Mouse (Mus musculus): Measurements from ENCODE around the gene Plau. TPM values are rescaled to one million over a fixed set of nuclear protein-coding genes. Genes with fewer than 3 reads are reported as not detected.

The Plau gene
- polyA plus RNA-seq, 1 experiment from 2014 or later = 0.65 TPM

GRCm38 (mm10) chr14:20886266-20886665, 49.8 kb downstream of the Plau start:
- 29% methylated on average over 4 of the region's 4 CpGs for WGBS
- Histone ChIP-seq H3K36me3 (ENCODE audit: control insufficient read depth, insufficient read depth, low read length) (no peaks in the 10 kb centered on the region), H3K9me3 (ENCODE audit: control insufficient read depth, low read length) (no peaks in the 10 kb centered on the region), H3K4me1 (replicated peaks; ENCODE audit: control insufficient read depth, insufficient read depth, low read length) (no peaks in the 10 kb centered on the region), H3K4me3 (ENCODE audit: low read depth, low read length) (no peak overlapping the region), H3K27me3 (ENCODE audit: control insufficient read depth, insufficient read depth, low read length) (no peaks in the 10 kb centered on the region), H3K9ac (ENCODE audit: low read depth, low read length) (no peak overlapping the region), H3K4me2 (replicated peaks; ENCODE audit: low read depth, low read length) (no peak overlapping the region), H3K27ac (ENCODE audit: low read depth, low read length) (no peak overlapping the region)
- peak; percentile 44 for DNase-seq (ENCODE audit: low spot score)
- ATAC-seq (ENCODE audit: low FRiP score) = no peak

GRCm38 (mm10) chr14:20887541-20888085, 51.2 kb downstream of the Plau start:
- H3K9me3 ChIP-seq (ENCODE audit: control insufficient read depth, low read length) = no peaks in the 10 kb centered on the region
- H3K36me3 ChIP-seq (ENCODE audit: control insufficient read depth, insufficient read depth, low read length) = no peaks in the 10 kb centered on the region
- H3K27me3 ChIP-seq (ENCODE audit: control insufficient read depth, insufficient read depth, low read length) = no peaks in the 10 kb centered on the region
- H3K9ac ChIP-seq (ENCODE audit: low read depth, low read length) = no peak overlapping the region
- no peak for ATAC-seq (ENCODE audit: low FRiP score)
- 84% methylated on average over 7 of the region's 7 CpGs for WGBS
- H3K4me1 ChIP-seq (replicated peaks; ENCODE audit: control insufficient read depth, insufficient read depth, low read length) = no peaks in the 10 kb centered on the region
- H3K4me3 ChIP-seq (ENCODE audit: low read depth, low read length) = no peak overlapping the region
- no peak for DNase-seq (ENCODE audit: low spot score)
- H3K4me2 ChIP-seq (replicated peaks; ENCODE audit: low read depth, low read length) = no peak overlapping the region
- H3K27ac ChIP-seq (ENCODE audit: low read depth, low read length) = no peak overlapping the region

DNA sequence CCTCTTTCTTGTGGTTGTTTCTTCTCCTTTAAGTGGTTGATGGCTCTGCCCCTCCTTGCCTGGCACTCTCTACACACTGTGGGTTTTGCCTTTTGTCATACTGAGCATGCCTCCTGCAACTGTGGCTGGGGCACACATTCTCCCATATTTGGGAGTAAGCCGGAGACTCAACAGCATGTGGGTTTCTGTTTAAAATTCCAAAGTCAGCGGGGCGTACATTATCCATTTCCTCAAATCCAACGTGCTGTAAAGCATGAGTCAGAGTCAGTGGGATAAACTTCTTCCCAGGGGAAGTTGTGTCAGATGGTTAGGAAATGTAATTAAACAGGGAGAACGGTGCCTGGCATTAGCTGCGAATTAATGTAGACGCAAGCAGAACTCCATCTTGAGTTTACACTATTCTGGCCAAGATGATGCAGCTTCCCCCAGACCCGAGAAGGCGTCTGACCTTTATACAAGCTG, 55.5 kb downstream of the Plau start:
- peak; percentile 36 for DNase-seq (ENCODE audit: low spot score)
- Histone ChIP-seq H3K36me3 (ENCODE audit: control insufficient read depth, insufficient read depth, low read length) (no peaks in the 10 kb centered on the region), H3K4me3 (ENCODE audit: low read depth, low read length) (no peak overlapping the region), H3K27me3 (ENCODE audit: control insufficient read depth, insufficient read depth, low read length) (no peaks in the 10 kb centered on the region), H3K27ac (ENCODE audit: low read depth, low read length) (no peak overlapping the region), H3K9me3 (ENCODE audit: control insufficient read depth, low read length) (no peaks in the 10 kb centered on the region), H3K4me1 (replicated peaks; ENCODE audit: control insufficient read depth, insufficient read depth, low read length) (no peaks in the 10 kb centered on the region), H3K9ac (ENCODE audit: low read depth, low read length) (no peak overlapping the region), H3K4me2 (replicated peaks; ENCODE audit: low read depth, low read length) (no peak overlapping the region)
- no peak for ATAC-seq (ENCODE audit: low FRiP score)
- WGBS = 48% methylated on average over 9 of the region's 9 CpGs

Other genes with a start within 250 kb of the Plau start
- 9.9 and 12.1 TPM in 2 replicates for gene Usp54, start 195.6 kb upstream of the Plau start, polyA plus RNA-seq (2014; fragmentation: Nextera tagmentation; extraction: Ambion mirVana)
- 0.28 TPM in 1 of 2 replicates, not detected in the other for gene Myoz1, start 180.1 kb upstream of the Plau start, polyA plus RNA-seq (2014; fragmentation: Nextera tagmentation; extraction: Ambion mirVana)
- gene Synpo2l, start 168.3 kb upstream of the Plau start, polyA plus RNA-seq (2014; fragmentation: Nextera tagmentation; extraction: Ambion mirVana) = 0.48 and 1.0 TPM in 2 replicates
- gene Sec24c, start 162.4 kb upstream of the Plau start, polyA plus RNA-seq (2014; fragmentation: Nextera tagmentation; extraction: Ambion mirVana) = 76.6 and 79.0 TPM in 2 replicates
- gene Fut11, start 141.7 kb upstream of the Plau start, polyA plus RNA-seq (2014; fragmentation: Nextera tagmentation; extraction: Ambion mirVana) = 16.7 and 22.9 TPM in 2 replicates
- 210 and 223 TPM in 2 replicates for gene Chchd1, start 133.7 kb upstream of the Plau start, polyA plus RNA-seq (2014; fragmentation: Nextera tagmentation; extraction: Ambion mirVana)
- 25.2 and 32.7 TPM in 2 replicates for gene Zswim8, start 129.1 kb upstream of the Plau start, polyA plus RNA-seq (2014; fragmentation: Nextera tagmentation; extraction: Ambion mirVana)
- gene Ndst2, start 102.1 kb upstream of the Plau start, polyA plus RNA-seq (2014; fragmentation: Nextera tagmentation; extraction: Ambion mirVana) = 20.2 and 21.0 TPM in 2 replicates
- 44.2 and 46.8 TPM in 2 replicates for gene Camk2g, start 42.6 kb upstream of the Plau start, polyA plus RNA-seq (2014; fragmentation: Nextera tagmentation; extraction: Ambion mirVana)
- 34.6 and 36.2 TPM in 2 replicates for gene Vcl, start 92.7 kb downstream of the Plau start, polyA plus RNA-seq (2014; fragmentation: Nextera tagmentation; extraction: Ambion mirVana)
- 135 and 138 TPM in 2 replicates for gene Ap3m1, start 215.8 kb downstream of the Plau start, polyA plus RNA-seq (2014; fragmentation: Nextera tagmentation; extraction: Ambion mirVana)
- 107 and 108 TPM in 2 replicates for gene Adk, start 215.9 kb downstream of the Plau start, polyA plus RNA-seq (2014; fragmentation: Nextera tagmentation; extraction: Ambion mirVana)